Mouse (Mus musculus): ENCODE measurements around the gene Cfl2. TPM values are rescaled to one million over a fixed set of nuclear protein-coding genes. Genes with fewer than 3 reads are reported as not detected.

The Cfl2 gene
- polyA plus RNA-seq, 1 experiment from 2014 or later: 144 TPM

GRCm38 (mm10) chr12:54829876-54830275, 32.8 kb downstream of the Cfl2 start:
- Histone ChIP-seq H3K9me3 (no peaks in the 10 kb centered on the region), H3K4me3 (replicated peaks) (no peak overlapping the region), H3K4me1 (replicated peaks) (peaks cover 2% of the 10 kb centered on the region), H3K9ac (replicated peaks) (no peak overlapping the region), H3K36me3 (no peaks in the 10 kb centered on the region), H3K27me3 (no peaks in the 10 kb centered on the region), H3K27ac (no peak overlapping the region), H3K4me2 (no peak overlapping the region)
- no peak for ATAC-seq (ENCODE audit: insufficient number of reproducible peaks, insufficient read depth, low FRiP score, low TSS enrichment, low read depth)
- 50% methylated on average over 5 of the region's 5 CpGs for WGBS

DNA sequence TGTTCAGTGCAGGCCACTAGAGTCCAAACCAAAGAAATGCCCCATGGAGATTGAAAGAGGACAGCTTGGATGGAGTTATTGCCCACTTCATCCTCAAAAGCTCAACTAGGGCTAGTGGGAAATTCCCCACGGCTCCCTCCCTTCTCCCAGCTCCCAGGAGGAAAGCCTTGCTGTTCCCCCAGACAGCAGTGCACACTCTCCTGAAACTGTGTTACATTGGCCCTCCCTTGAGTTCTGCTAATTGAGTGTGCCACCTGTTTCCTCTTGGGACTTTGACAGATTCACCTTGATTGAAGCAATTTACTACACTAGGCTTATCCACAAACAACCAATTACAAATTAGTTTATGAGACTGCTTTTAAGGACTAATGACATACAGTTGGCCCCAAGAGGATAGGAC, 34.6 kb downstream of the Cfl2 start:
- Histone ChIP-seq H3K9me3 (no peaks in the 10 kb centered on the region), H3K4me1 (replicated peaks) (no peaks in the 10 kb centered on the region), H3K9ac (replicated peaks) (no peak overlapping the region), H3K27me3 (no peaks in the 10 kb centered on the region), H3K36me3 (no peaks in the 10 kb centered on the region), H3K27ac (no peak overlapping the region), H3K4me3 (replicated peaks) (no peak overlapping the region), H3K4me2 (no peak overlapping the region)
- 75% methylated on average over 1 of the region's 1 CpGs for WGBS
- ATAC-seq (ENCODE audit: insufficient number of reproducible peaks, insufficient read depth, low FRiP score, low TSS enrichment, low read depth): no peak

DNA sequence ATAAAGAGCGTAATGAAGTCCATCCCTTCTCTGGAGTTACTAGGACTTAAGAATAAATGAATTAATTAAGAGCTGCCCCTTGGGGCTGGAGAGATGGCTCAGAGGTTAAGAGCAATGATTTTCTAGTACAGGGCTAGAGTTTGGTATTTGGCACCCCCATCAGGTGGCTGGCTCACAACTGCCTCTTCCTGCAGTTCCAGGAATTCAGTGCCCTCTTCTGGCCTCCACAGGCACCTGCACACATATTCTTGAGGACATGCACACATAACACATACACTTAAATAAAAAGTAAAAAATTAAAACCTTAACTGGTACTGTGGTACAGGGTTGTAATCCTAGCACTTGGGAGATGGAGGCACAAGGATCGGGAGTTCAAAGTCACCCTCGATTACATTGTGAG, 37.5 kb downstream of the Cfl2 start:
- H3K9me3 ChIP-seq: no peaks in the 10 kb centered on the region
- no peak overlapping the region for H3K4me3 ChIP-seq (replicated peaks)
- H3K36me3 ChIP-seq: no peaks in the 10 kb centered on the region
- ATAC-seq (ENCODE audit: insufficient number of reproducible peaks, insufficient read depth, low FRiP score, low TSS enrichment, low read depth): no peak
- H3K27ac ChIP-seq: no peak overlapping the region
- WGBS: 93% methylated on average over 3 of the region's 3 CpGs
- no peaks in the 10 kb centered on the region for H3K27me3 ChIP-seq
- no peaks in the 10 kb centered on the region for H3K4me1 ChIP-seq (replicated peaks)
- no peak overlapping the region for H3K9ac ChIP-seq (replicated peaks)
- H3K4me2 ChIP-seq: no peak overlapping the region

- Histone ChIP-seq H3K36me3 (no peaks in the 10 kb centered on the region), H3K27ac (no peak overlapping the region), H3K27me3 (no peaks in the 10 kb centered on the region), H3K4me3 (replicated peaks) (no peak overlapping the region), H3K9ac (replicated peaks) (no peak overlapping the region), H3K4me2 (no peak overlapping the region), H3K9me3 (no peaks in the 10 kb centered on the region), H3K4me1 (replicated peaks) (no peaks in the 10 kb centered on the region)
- 76% methylated on average over 4 of the region's 4 CpGs for WGBS
- ATAC-seq (ENCODE audit: insufficient number of reproducible peaks, insufficient read depth, low FRiP score, low TSS enrichment, low read depth): no peak
Observed at GRCm38 (mm10) chr12:54822836-54823426, 39.7 kb downstream of the Cfl2 start.

DNA sequence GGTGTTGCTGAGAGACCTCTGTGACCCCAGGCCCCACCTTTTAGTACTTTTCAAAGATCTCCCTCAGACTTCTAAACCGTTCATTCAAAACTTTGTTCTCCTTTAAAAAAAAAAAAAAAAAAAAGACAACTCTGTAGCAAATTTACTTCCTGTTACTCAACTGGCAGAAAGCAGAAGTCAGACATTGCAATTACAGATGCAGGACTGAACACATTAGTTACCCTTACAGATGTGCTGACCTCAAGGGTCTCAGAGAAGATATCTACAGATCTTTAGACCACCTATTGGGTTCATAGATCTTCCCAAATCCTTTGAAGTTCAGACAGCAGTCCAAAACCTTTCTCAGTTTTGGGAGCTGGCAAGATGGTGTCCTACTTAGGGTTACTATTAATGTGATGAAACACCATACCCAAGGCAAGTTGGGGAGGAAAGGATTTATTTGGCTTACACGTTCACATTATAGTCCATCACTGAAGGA, 42.0 kb downstream of the Cfl2 start:
- no peaks in the 10 kb centered on the region for H3K27me3 ChIP-seq
- H3K4me3 ChIP-seq (replicated peaks): no peak overlapping the region
- no peak for ATAC-seq (ENCODE audit: insufficient number of reproducible peaks, insufficient read depth, low FRiP score, low TSS enrichment, low read depth)
- H3K9me3 ChIP-seq: no peaks in the 10 kb centered on the region
- 38% methylated on average over 2 of the region's 2 CpGs for WGBS
- H3K9ac ChIP-seq (replicated peaks): no peak overlapping the region
- no peak overlapping the region for H3K27ac ChIP-seq
- no peak overlapping the region for H3K4me2 ChIP-seq
- no peaks in the 10 kb centered on the region for H3K36me3 ChIP-seq
- H3K4me1 ChIP-seq (replicated peaks): no peaks in the 10 kb centered on the region

- Histone ChIP-seq H3K4me3 (replicated peaks) (no peak overlapping the region), H3K36me3 (no peaks in the 10 kb centered on the region), H3K4me2 (no peak overlapping the region), H3K27me3 (no peaks in the 10 kb centered on the region), H3K9ac (replicated peaks) (no peak overlapping the region), H3K27ac (no peak overlapping the region), H3K9me3 (no peaks in the 10 kb centered on the region), H3K4me1 (replicated peaks) (no peaks in the 10 kb centered on the region)
- no peak for ATAC-seq (ENCODE audit: insufficient number of reproducible peaks, insufficient read depth, low FRiP score, low TSS enrichment, low read depth)
- WGBS: 66% methylated on average over 6 of the region's 6 CpGs
Observed at GRCm38 (mm10) chr12:54819181-54819935, 43.3 kb downstream of the Cfl2 start.

DNA sequence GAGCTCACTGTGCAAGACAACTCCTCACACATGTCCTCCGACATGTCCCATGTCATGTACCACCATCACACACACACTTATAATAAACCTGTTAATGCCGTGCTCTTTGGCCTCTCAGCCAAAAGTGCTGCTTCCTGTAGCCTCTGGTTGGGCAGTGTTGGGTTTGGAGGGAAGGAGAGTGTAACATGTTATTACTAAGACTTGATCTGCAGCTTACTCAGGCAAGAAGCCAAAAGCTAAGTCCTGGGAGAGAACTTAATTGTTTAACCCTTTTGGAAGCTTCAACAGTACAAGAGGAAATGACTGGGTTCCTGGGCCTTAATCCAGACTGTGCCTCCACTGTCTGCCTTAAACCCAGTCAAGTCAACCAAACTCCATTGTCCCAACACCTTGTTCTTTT, 52.5 kb downstream of the Cfl2 start:
- no peaks in the 10 kb centered on the region for H3K36me3 ChIP-seq
- H3K27ac ChIP-seq: no peak overlapping the region
- no peak for ATAC-seq (ENCODE audit: insufficient number of reproducible peaks, insufficient read depth, low FRiP score, low TSS enrichment, low read depth)
- H3K4me2 ChIP-seq: no peak overlapping the region
- H3K9me3 ChIP-seq: no peaks in the 10 kb centered on the region
- 70% methylated on average over 2 of the region's 2 CpGs for WGBS
- no peak overlapping the region for H3K4me3 ChIP-seq (replicated peaks)
- no peaks in the 10 kb centered on the region for H3K27me3 ChIP-seq
- H3K4me1 ChIP-seq (replicated peaks): peaks cover 9% of the 10 kb centered on the region
- H3K9ac ChIP-seq (replicated peaks): no peak overlapping the region

Other genes starting within 250 kb of the Cfl2 start
- 200 and 201 TPM in 2 replicates for gene Sptssa, start 206.3 kb downstream of the Cfl2 start, polyA plus RNA-seq (2016; fragmentation: Nextera tagmentation; extraction: Ambion mirVana)
- 63.0 and 73.3 TPM in 2 replicates for gene Eapp, start 167.0 kb downstream of the Cfl2 start, polyA plus RNA-seq (2016; fragmentation: Nextera tagmentation; extraction: Ambion mirVana)
- 200 and 211 TPM in 2 replicates for gene Snx6, start 67.2 kb downstream of the Cfl2 start, polyA plus RNA-seq (2016; fragmentation: Nextera tagmentation; extraction: Ambion mirVana)
- gene Gm20403, start 123.7 kb upstream of the Cfl2 start, polyA plus RNA-seq (2016; fragmentation: Nextera tagmentation; extraction: Ambion mirVana): not detected in 2 replicates
- gene Baz1a, start 151.5 kb upstream of the Cfl2 start, polyA plus RNA-seq (2016; fragmentation: Nextera tagmentation; extraction: Ambion mirVana): 30.6 and 33.9 TPM in 2 replicates
- 44.9 and 45.6 TPM in 2 replicates for gene 2700097O09Rik, start 217.2 kb upstream of the Cfl2 start, polyA plus RNA-seq (2016; fragmentation: Nextera tagmentation; extraction: Ambion mirVana)
- gene Srp54a, start 217.4 kb upstream of the Cfl2 start, polyA plus RNA-seq (2016; fragmentation: Nextera tagmentation; extraction: Ambion mirVana): 153 and 170 TPM in 2 replicates